Mouse (Mus musculus): ENCODE results near the gene Bmp2k. TPM values are rescaled to one million over a fixed set of nuclear protein-coding genes. Genes with fewer than 3 reads are reported as not detected.

The Bmp2k gene
- polyA plus RNA-seq, 1 experiment from 2014 or later, result 14.6 TPM

DNA sequence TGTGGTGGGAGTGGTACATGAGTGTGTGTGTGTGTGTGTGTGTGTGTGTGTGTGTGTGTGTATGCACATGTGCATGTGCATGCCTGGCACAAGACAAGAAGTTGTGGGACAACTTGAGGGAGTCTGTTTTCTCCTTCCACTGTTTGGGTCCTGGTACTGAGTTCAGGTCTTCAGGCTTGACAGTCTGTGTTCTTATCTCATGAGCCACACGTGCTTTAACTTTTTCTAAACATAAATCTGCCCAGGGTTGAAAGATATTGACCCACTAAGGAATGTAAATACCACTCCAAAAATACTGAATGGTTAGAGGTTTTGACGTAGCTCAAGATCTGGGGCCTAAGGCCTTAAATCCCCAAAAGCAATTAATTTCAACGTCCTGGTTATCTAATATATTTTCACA lies 23.8 kb upstream of the Bmp2k start:
- WGBS, result 70% methylated on average over 3 of the region's 3 CpGs
- H3K4me1 ChIP-seq, result no peaks in the 10 kb centered on the region
- H3K27ac ChIP-seq (replicated peaks), result no peak overlapping the region
- H3K4me3 ChIP-seq (replicated peaks), result no peak overlapping the region
- no peak overlapping the region for H3K9ac ChIP-seq
- no peak overlapping the region for H3K4me2 ChIP-seq (replicated peaks)
- no peak for ATAC-seq (ENCODE audit: insufficient number of reproducible peaks, low FRiP score, low TSS enrichment, low read depth)
- H3K9me3 ChIP-seq (replicated peaks), result no peaks in the 10 kb centered on the region
- H3K36me3 ChIP-seq, result no peaks in the 10 kb centered on the region
- no peaks in the 10 kb centered on the region for H3K27me3 ChIP-seq

DNA sequence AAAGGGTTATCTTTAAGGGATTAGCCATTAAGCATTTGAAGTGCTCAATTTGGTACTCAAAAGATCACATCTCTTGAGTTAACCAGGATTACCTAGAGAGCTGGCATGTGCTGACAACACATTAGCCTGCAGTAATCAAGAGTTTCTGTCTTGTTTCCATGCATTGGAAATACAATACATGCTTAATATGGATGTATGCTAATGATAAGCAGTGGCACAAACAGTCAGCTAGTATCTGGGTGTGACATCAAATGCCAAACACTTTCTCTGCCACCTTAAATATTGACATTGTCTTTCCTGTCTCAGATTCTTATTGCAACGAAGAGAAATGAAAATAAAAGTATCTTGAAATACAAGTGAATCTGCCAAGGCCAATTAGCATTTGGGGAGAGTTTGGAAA lies 22.8 kb upstream of the Bmp2k start:
- Histone ChIP-seq H3K9me3 (replicated peaks) (no peaks in the 10 kb centered on the region), H3K9ac (no peak overlapping the region), H3K36me3 (no peaks in the 10 kb centered on the region), H3K4me2 (replicated peaks) (no peak overlapping the region), H3K4me1 (0 out of 2 replicates have a peak, but pooled peaks cover 3% of the 10 kb centered on the region), H3K4me3 (replicated peaks) (no peak overlapping the region), H3K27me3 (no peaks in the 10 kb centered on the region), H3K27ac (replicated peaks) (no peak overlapping the region)
- no peak for ATAC-seq (ENCODE audit: insufficient number of reproducible peaks, low FRiP score, low TSS enrichment, low read depth)
- 49% methylated on average over 1 of the region's 1 CpGs for WGBS

DNA sequence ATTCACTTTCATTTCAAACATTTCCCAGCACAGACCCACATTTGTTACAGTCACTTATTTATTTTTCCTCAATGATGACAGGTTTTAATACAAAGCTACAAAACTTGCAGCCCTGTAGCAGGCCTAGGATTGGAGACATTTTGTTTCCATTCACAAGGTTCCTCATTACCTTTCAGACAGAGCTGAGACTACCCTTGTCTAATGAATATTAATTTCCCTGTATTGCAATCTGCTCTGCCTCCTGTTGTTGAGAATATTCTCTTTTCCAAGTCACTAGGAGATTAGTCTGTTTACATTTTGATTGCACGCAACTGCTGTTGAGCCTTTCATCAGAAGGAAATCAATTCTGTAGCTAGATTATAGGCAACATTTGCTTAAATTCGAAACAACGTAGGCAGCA lies 22.4 kb upstream of the Bmp2k start:
- 89% methylated on average over 3 of the region's 3 CpGs for WGBS
- Histone ChIP-seq H3K27me3 (no peaks in the 10 kb centered on the region), H3K4me1 (0 out of 2 replicates have a peak, but pooled peaks cover 3% of the 10 kb centered on the region), H3K4me2 (replicated peaks) (no peak overlapping the region), H3K4me3 (replicated peaks) (no peak overlapping the region), H3K9me3 (replicated peaks) (no peaks in the 10 kb centered on the region), H3K36me3 (no peaks in the 10 kb centered on the region), H3K9ac (no peak overlapping the region), H3K27ac (replicated peaks) (no peak overlapping the region)
- no peak for ATAC-seq (ENCODE audit: insufficient number of reproducible peaks, low FRiP score, low TSS enrichment, low read depth)

DNA sequence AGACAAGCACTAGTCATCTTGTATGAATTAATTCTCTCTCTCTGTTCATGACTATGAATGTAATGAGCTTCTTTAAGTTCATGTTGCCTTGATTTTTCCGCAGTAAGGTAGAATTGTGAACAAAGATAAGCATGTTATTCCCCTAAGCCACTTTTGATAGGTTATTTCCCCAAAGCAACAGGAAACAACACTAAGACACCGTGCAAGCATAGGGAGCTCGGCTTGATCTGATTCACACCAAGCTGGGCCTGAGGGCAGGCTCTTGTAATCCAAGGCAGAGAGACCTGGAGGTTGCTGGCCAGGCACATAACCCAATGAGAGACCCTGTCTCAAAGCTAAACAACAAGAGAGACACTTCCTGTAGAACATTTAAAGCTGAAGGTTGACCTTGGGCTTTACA lies 21.3 kb upstream of the Bmp2k start:
- Histone ChIP-seq H3K4me2 (replicated peaks) (no peak overlapping the region), H3K27me3 (no peaks in the 10 kb centered on the region), H3K4me3 (replicated peaks) (no peak overlapping the region), H3K36me3 (no peaks in the 10 kb centered on the region), H3K9me3 (replicated peaks) (no peaks in the 10 kb centered on the region), H3K27ac (replicated peaks) (no peak overlapping the region), H3K9ac (no peak overlapping the region), H3K4me1 (0 out of 2 replicates have a peak, but pooled peaks cover 3% of the 10 kb centered on the region)
- WGBS, result 72% methylated on average over 3 of the region's 3 CpGs
- no peak for ATAC-seq (ENCODE audit: insufficient number of reproducible peaks, low FRiP score, low TSS enrichment, low read depth)

DNA sequence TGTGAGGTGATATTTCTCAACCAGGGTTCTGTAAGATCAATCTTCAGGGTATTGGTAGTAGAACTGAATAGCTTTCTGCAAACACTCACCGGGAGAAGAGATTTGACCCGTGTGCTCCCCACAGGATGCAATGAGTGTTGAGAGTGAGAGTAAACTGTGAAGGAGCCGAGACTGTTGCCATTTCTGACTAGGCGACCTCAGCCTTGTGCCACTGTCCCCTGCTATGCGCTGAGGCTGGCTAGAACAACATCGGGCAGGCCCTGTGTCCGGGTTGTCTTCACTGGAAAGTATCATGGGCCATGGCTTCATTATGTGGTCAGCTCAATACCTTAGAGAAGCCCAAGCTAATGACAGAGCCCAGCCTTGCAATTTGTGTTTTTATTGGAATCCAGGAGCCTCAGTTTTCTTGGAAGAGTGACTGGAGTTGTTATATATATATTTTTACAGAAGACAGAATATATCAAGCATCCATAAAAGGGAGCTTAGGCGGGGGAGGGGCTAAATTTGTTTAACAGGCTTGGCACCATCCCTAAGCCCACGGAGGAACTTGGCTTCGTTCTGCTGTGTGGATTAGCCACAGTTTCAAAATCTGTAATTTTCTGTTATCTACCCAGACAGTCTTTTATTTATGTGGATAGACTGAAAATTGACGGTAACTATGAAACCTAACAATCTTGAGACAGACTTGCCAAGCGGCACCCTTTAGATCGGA lies 18.0 kb upstream of the Bmp2k start:
- Histone ChIP-seq H3K4me3 (replicated peaks) (no peak overlapping the region), H3K36me3 (no peaks in the 10 kb centered on the region), H3K9ac (no peak overlapping the region), H3K4me1 (0 out of 2 replicates have a peak, but pooled peaks cover 6% of the 10 kb centered on the region), H3K27me3 (no peaks in the 10 kb centered on the region), H3K27ac (replicated peaks) (no peak overlapping the region), H3K9me3 (replicated peaks) (no peaks in the 10 kb centered on the region), H3K4me2 (replicated peaks) (0 out of 2 replicates have a peak overlapping the region, but pooled peaks have one; percentile 3)
- peak; percentile 57; the same call in 1 of the 2 replicates for ATAC-seq (ENCODE audit: insufficient number of reproducible peaks, low FRiP score, low TSS enrichment, low read depth)
- 41% methylated on average over 13 of the region's 13 CpGs for WGBS

DNA sequence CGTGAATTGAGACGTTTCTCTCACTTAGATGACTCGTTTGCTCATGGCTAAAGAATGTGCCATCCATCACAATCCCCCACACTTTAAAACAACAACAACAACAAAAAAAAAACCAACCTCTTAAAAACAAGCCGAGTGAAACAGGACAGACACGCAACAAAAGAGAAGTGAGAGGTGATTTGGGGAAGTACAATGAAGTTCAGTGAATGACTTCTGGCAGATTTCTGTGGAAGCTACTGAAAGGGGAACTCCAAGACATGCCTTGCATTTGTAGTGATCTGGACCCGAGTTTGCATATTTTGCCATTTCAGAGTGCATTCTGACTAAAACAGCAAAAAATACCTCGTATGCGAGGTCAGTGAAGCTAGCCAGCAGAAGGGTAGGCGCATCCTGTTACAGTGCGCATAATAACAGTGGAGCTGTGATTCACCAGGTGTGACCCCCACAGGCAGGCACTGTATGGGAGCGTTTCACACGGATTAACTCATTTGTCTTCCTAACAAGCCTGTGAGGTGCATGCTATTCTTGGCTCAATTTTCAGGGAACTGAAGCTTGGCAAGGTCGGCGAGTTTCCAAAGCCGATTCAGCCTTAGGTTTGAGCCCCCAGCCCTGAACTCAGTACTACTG lies 17.4 kb upstream of the Bmp2k start:
- no peak overlapping the region for H3K4me3 ChIP-seq (replicated peaks)
- H3K9ac ChIP-seq, result no peak overlapping the region
- no peaks in the 10 kb centered on the region for H3K9me3 ChIP-seq (replicated peaks)
- no peak overlapping the region for H3K27ac ChIP-seq (replicated peaks)
- 0 out of 2 replicates have a peak, but pooled peaks cover 6% of the 10 kb centered on the region for H3K4me1 ChIP-seq
- H3K36me3 ChIP-seq, result no peaks in the 10 kb centered on the region
- 0 out of 2 replicates have a peak overlapping the region, but pooled peaks have one; percentile 3 for H3K4me2 ChIP-seq (replicated peaks)
- WGBS, result 22% methylated on average over 15 of the region's 15 CpGs
- H3K27me3 ChIP-seq, result no peaks in the 10 kb centered on the region
- ATAC-seq (ENCODE audit: insufficient number of reproducible peaks, low FRiP score, low TSS enrichment, low read depth), result no peak

DNA sequence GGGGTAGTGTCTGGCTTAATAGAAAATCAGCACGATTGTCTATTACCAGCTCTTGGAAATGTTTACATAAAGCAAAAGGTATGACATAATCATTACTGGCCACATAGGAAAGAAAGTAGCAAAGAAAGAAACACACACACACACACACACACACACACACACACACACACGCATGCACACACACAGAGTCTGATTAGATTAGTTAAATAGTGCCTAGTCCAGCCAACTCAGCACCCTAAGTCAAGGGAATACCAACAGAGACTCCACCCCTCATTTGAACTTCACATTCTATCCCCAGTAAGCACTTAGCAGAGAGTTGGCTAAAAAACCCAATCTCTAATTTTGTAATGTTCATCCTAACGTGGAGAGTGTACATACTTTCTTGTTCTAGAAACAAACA lies 15.5 kb upstream of the Bmp2k start:
- WGBS, result 67% methylated on average over 3 of the region's 3 CpGs
- Histone ChIP-seq H3K27ac (replicated peaks) (no peak overlapping the region), H3K9me3 (replicated peaks) (no peaks in the 10 kb centered on the region), H3K9ac (no peak overlapping the region), H3K36me3 (no peaks in the 10 kb centered on the region), H3K4me1 (0 out of 2 replicates have a peak, but pooled peaks cover 6% of the 10 kb centered on the region), H3K4me2 (replicated peaks) (no peak overlapping the region), H3K27me3 (no peaks in the 10 kb centered on the region), H3K4me3 (replicated peaks) (no peak overlapping the region)
- ATAC-seq (ENCODE audit: insufficient number of reproducible peaks, low FRiP score, low TSS enrichment, low read depth), result no peak

DNA sequence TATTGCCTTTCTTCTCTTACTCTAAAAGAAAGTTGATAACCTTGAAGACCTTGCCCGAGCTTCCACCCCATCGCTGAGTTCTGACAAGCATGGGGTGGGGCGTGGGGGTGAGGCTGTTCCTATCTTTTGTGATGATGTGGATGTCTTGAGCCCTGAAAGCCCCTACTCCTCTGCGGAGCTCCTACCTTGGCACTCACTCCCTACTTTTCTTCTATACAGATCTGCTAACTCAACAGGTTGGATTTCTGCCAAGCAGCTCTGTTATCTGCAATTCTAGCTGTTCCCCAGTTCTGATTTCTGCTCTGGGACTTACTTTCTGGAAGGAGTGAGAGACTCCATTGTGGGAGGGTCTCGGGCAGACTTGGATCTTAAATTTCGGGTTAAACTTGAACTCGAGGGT lies 14.3 kb upstream of the Bmp2k start:
- ATAC-seq (ENCODE audit: insufficient number of reproducible peaks, low FRiP score, low TSS enrichment, low read depth), result no peak
- H3K4me2 ChIP-seq (replicated peaks), result no peak overlapping the region
- 0 out of 2 replicates have a peak, but pooled peaks cover 6% of the 10 kb centered on the region for H3K4me1 ChIP-seq
- H3K27me3 ChIP-seq, result no peaks in the 10 kb centered on the region
- no peaks in the 10 kb centered on the region for H3K9me3 ChIP-seq (replicated peaks)
- no peak overlapping the region for H3K9ac ChIP-seq
- H3K36me3 ChIP-seq, result no peaks in the 10 kb centered on the region
- 60% methylated on average over 7 of the region's 7 CpGs for WGBS
- H3K4me3 ChIP-seq (replicated peaks), result no peak overlapping the region
- no peak overlapping the region for H3K27ac ChIP-seq (replicated peaks)

DNA sequence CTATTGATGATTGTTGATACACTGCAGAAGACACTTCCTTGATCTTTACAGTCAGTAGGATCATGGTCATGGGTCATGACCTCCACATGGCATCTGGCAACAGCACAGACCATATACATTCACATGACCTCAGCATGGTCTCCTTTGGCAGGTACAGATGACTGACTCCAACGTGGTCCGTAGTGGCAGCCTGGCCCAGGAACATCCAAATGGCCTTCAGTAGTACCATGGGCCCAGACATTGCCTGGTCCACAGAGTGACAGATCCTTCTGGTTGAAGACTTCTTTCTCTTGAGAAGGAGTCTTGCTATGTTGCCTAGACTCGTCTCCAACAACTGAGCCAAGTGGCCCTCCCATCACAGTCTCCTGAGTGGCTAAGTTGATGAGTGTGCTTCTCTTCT lies 10.6 kb upstream of the Bmp2k start:
- no peak overlapping the region for H3K4me2 ChIP-seq (replicated peaks)
- 89% methylated on average over 3 of the region's 3 CpGs for WGBS
- no peaks in the 10 kb centered on the region for H3K36me3 ChIP-seq
- H3K27ac ChIP-seq (replicated peaks), result no peak overlapping the region
- H3K9me3 ChIP-seq (replicated peaks), result no peaks in the 10 kb centered on the region
- no peak for ATAC-seq (ENCODE audit: insufficient number of reproducible peaks, low FRiP score, low TSS enrichment, low read depth)
- H3K27me3 ChIP-seq, result no peaks in the 10 kb centered on the region
- H3K4me1 ChIP-seq, result 0 out of 2 replicates have a peak, but pooled peaks cover 3% of the 10 kb centered on the region
- H3K9ac ChIP-seq, result no peak overlapping the region
- H3K4me3 ChIP-seq (replicated peaks), result no peak overlapping the region

DNA sequence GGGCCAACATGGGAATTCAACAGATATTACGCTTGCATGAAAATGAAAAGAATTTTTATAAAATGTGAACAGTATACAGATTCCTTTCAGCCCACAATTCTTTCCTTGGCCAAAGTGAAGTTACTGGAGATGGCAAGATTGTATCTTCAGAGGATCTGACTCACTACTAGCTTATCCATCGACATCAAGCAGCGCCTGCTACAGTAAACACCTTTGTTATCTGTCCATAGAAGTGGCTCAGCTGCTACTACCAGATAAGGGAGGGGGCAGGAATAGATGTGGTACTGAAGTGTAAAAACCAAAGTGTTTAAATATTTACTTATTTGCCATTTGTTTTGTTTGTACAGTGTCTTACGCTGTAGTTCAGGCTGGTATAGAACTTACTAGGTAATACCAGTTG lies 8.6 kb upstream of the Bmp2k start:
- Histone ChIP-seq H3K4me2 (replicated peaks) (no peak overlapping the region), H3K4me3 (replicated peaks) (no peak overlapping the region), H3K9me3 (replicated peaks) (no peaks in the 10 kb centered on the region), H3K4me1 (no peaks in the 10 kb centered on the region), H3K36me3 (no peaks in the 10 kb centered on the region), H3K27ac (replicated peaks) (no peak overlapping the region), H3K27me3 (no peaks in the 10 kb centered on the region), H3K9ac (no peak overlapping the region)
- 85% methylated on average over 4 of the region's 4 CpGs for WGBS
- no peak for ATAC-seq (ENCODE audit: insufficient number of reproducible peaks, low FRiP score, low TSS enrichment, low read depth)

DNA sequence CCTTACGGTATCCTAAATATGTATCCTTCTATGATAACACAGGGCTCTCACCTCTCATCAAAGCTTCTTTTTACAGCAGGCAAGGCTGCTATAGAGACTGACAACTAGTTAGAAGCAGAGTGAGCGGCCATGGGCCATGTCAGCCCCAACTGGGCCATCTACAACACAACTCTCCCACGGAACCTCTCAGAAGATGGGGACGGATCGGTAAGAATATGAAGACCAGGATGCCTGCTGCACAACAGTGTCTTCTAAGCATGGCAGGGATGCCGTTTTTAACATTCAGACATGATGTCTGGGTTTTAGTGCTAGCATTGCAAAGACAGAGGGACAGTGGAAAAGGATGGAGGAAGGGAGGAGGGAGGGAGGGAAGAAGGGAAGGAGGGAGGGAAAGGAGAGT lies 6.3 kb upstream of the Bmp2k start:
- H3K4me3 ChIP-seq (replicated peaks), result no peak overlapping the region
- H3K4me1 ChIP-seq, result peaks cover under 1% of the 10 kb centered on the region; the same call in 1 of the 2 replicates
- no peaks in the 10 kb centered on the region for H3K27me3 ChIP-seq
- no peak for ATAC-seq (ENCODE audit: insufficient number of reproducible peaks, low FRiP score, low TSS enrichment, low read depth)
- H3K9me3 ChIP-seq (replicated peaks), result no peaks in the 10 kb centered on the region
- H3K36me3 ChIP-seq, result no peaks in the 10 kb centered on the region
- H3K4me2 ChIP-seq (replicated peaks), result no peak overlapping the region
- 90% methylated on average over 6 of the region's 6 CpGs for WGBS
- H3K27ac ChIP-seq (replicated peaks), result no peak overlapping the region
- no peak overlapping the region for H3K9ac ChIP-seq
